Mouse (Mus musculus): ENCODE measurements around the gene Krt8.
A peak's percentile ranks its signal among the peaks of the same experiment; 100 is the strongest.

Krt8 gene

DNA sequence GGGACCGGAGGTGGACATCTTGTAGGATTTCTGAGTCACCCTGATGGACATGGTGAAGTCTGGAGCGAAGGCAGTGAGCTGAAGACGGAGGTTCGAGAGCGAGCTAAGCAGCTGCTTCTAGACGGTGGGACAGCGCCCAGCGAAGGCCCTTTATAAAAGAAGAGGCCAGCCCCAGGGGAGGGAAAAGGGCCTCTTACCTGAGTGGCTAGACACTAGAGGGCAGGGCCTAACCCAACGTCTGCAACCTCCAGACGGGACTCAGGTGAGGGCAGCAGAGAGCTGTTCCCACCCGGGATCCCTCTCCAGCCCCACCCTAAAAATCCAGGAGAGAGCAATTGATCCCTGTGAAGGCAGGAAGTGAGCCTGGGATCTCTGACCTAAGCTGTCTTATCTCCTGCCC is at the start of gene Krt8:
Gene Krt8, minus strand, starts transcription at position 294 of the 400 bp plus-strand sequence.
- no peak for DNase-seq (ENCODE audit: low spot score in 2 of 2)

DNA sequence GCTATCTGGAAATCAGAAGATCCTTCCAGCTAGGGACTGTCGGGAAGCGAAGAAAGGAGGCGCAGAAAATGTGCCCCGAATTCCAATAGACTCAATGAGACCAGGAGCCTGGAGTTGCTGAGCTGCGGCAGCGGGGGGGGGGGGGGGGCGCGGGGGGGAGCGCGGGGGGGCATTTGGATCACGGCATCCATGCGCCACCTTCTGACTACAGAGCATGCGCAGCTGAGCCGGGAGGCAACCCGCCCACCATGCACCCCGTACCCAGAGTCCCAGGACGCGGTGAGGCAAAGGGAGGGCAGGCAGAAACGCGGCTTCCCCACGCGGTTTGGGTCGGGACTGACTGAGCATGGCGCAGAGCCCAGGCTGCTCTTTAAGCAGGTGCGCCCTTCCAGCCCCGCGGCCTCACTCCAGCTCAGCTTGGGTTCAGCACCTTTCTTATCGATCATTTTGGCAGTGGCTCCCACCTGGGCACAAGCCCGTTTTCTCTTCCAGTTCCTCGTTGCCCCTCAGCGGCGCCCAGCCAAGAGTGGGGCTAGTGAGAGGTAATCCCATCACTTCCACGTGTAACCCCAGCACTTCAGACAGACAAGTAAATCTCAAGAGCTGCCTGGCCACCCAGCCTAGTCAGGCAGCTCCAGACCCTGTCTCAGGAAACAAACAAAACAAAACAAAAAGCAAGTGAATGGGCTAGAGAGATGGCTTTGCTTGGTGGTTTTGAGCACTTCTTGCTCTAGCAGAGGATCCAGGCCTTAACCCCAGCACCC is 47.8 kb upstream of the Krt8 start:
- DNase-seq (ENCODE audit: low spot score in 2 of 2): peak in 1 of 2 experiments; percentile 52

DNA sequence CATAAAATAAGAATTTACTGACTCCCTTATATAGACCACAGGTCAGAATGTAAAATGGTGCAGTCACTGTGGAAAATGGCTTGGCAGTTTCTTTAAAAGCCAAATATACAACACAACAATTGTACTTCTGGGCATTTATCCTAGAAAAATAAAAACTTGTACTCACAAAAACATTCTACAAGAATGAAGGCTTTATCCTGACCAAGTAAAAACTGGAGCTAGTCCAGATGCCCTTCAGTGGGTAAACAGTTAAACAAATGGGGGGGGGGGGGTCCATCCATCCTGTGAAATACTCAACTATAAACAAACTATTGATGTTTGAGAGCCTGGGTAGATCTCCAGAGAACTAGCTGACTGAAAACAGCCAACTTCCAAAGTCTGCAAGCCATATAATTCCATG is 45.6 kb upstream of the Krt8 start:
- no peak for DNase-seq (ENCODE audit: low spot score in 2 of 2)

DNA sequence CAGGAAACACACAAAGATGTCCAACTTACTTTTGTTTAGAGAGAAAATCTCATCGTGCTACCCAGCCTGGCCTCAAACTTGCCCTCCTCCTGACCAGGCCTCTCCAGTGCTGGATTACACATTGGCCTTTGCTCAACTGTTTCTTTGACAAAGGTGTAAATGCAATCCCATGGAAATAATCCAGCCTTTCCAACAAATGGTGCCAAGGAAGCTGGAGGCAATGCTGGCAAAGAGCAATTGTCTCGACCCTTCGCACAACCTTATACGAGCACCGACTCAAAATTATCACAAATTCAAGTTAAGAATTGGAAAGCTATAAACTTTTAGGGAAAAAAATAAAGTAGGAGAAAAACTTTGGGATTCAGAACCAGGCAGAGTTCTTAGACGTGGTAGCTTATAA is 43.7 kb upstream of the Krt8 start:
- DNase-seq (ENCODE audit: low spot score in 2 of 2): no peak

DNA sequence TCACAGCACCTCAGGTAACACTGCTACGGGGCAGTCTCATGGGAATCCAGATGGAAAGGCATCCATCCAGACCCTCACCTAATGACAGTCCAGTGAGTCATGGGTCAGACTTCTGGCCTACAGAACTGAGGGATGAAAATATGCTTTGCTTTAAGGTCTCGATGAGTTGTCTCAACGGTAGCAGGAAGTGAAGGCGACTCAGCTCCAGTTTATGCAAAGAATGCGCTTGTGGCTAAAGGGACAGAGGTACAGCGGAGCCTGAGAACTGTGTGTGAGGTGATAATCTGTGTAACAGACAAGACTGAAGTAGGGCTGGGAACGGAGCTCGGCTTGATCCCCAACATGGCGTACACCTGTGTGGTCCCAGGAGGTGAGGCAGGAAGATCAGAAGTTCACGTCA is 41.4 kb upstream of the Krt8 start:
- DNase-seq (ENCODE audit: low spot score in 2 of 2): no peak

DNA sequence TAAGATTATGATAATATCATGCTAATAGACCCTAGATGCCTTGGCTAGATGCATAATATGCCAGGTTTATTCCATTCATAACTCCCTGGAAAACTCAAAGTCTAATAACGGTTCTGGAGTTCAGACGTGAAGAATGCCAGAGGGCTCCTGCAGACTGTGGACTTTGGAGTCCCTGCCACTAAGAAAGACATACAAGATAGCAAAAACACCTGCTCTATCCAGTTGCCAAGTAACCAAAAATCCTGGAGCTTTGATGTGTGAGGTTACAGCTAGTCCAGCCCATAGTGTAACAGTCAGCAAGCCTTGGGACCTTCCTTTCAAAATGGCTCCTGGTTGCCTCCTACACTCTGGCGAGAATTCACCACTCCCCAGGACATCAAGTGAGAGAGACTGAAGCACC is 40.5 kb upstream of the Krt8 start:
- no peak for DNase-seq (ENCODE audit: low spot score in 2 of 2)

DNA sequence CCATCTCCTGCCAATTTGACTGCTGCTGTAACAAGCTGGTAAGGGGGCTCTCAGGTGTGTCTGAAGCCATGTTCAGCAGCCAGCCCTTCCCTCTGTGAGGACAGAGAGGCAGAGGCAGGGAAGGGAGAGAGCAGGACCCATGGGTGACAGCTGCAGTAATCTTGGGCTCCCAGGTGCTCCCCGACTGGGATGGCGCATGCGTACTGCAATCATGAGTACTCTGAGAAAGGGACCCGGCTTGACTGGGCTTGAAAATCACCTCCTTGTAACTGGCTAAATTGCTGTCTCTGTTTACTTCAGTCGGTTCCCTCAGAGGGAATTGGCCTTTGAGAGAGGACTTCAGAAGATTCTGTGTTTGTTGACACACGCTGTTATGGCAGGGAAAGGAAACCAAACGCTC is 37.7 kb upstream of the Krt8 start:
- DNase-seq (ENCODE audit: low spot score in 2 of 2): no peak

DNA sequence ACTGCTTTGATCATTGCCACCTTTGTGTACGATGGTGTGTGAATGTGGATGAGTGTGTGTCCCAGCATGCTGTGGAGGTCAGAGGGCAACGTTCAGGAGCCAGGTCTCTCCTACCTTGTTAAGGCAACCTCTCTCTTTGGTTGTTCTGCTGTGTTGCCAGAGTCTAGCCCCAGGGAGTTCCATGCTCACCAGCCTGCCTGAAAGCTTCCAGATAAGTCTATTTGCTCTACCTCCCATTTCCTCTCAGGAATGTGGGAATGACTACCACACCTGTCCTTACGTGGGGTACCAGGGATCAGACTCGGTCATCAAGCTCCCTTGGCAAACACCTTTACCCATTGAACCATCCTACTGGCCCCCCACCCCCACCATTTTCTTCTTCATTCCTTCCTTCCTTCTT is 36.0 kb upstream of the Krt8 start:
- no peak for DNase-seq (ENCODE audit: low spot score in 2 of 2)

DNA sequence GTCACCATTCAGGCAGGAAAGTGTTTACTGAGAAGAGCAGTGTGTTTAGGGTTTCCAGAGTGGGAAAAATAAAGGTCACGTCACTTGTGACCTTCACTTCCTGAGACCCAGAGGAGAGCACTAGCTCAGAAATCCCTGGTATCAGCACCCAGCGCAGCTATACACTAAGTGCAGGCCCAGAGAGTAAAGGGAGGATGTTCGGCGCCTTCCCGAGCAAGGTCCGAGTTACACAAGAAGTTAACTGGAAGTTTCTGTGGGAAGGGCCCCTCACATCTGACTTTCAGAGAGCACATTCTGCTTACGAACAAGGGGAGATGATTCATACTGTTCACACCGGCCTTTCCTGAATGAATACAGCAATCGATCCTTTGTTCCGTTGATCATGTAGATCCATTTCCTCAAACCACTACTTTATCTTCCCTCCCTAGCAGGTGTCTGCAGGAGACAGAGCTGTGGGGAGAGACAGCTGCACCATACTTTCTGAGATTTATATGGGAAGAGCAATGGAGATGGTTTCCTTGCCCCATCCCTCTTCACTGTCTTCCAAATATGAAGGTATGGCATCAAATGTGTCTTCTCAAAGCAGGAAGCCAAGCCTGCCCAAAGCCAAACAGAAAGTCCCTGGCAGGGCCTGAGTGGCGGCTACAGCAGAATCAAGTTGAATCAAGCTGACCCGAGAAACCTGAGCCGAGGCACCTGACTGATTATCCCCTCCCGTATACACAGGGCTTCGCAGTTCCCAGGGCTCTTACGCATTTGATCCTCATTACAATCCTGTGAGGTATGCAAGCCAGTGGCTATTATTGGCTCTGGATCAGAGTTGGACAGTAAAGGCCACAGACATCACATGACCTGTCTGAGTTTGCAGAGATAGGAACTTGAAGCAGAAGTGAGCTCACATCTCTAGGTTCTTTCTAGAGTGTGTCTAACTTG is 30.1 kb upstream of the Krt8 start:
- no peak for DNase-seq (ENCODE audit: low spot score in 2 of 2)

DNA sequence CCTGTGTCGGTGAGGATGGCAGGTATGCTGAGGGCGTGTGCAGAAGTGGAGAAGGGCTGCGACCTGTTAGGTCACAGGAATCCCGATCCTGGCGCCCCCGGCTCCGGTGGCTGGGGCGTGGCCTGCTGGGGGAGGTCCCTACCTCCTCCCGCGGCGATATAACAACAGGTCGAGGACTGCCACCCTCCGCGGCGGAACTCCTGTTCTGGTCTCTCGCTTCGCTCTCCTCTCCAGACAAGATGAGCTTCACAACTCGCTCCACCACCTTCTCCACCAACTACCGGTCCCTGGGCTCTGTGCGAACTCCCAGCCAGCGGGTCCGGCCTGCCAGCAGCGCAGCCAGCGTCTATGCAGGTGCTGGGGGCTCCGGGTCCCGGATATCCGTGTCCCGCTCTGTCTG is 23.8 kb upstream of the Krt8 start, which contains the start of gene Krt18:
Gene Krt18, plus strand, starts transcription at position 141 of the 400 bp plus-strand sequence.
- no peak for DNase-seq (ENCODE audit: low spot score in 2 of 2)

DNA sequence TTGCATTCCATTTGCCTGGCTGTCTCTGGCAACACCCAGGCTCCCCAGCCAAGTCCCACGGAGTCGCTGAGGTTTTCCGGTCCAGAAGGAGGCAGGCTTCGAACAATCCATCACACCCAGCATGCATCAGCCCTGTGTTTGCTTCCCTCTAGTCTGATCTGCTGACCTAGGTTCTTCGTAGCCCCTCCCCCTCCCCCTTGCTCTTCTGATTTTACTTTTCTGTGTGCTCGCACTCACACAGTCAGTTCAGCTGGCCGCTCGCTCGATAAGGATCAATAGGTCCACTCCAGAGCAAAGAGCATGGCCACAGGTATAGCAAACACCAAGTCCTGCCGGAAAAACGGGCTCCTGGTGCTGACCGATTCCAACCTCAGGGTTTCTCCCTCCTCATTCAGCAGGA is 22.1 kb upstream of the Krt8 start:
- DNase-seq (ENCODE audit: low spot score in 2 of 2): no peak

DNA sequence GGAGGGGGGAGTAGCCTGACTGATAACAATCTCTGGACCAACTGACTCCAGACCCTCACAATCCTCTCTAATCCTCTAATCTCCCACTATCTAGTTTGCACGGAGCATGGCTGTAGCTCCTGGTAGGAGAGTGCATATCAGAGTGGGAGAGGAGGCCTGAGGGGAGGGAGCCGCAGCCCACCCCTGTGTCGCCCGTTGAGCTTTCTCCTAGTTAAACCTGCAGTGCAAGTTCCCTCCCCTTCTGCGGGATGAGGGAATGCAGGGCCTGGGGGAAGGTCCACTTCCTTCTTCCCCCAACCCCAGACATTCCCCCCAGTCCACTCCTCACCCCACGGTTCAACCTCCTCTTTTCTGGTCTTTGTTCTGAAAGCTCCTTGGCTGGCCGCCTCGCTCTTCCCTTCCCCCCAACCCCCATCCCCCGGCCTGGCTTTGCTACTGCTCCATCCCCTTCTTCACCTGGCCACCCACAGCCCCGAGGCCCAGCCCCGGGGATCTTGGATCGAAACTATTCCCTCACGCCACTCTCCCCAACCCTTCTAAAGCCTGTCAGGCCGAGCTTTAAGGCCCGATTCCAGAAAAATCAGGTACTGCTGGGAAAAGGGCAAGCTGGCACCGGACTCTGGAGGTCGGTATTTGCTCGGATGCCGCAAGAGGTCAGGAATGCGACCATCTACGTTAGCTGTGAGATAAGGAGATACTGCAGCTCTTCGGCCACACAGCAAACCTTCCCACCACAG is 21.0 kb upstream of the Krt8 start:
- no peak for DNase-seq (ENCODE audit: low spot score in 2 of 2)

DNA sequence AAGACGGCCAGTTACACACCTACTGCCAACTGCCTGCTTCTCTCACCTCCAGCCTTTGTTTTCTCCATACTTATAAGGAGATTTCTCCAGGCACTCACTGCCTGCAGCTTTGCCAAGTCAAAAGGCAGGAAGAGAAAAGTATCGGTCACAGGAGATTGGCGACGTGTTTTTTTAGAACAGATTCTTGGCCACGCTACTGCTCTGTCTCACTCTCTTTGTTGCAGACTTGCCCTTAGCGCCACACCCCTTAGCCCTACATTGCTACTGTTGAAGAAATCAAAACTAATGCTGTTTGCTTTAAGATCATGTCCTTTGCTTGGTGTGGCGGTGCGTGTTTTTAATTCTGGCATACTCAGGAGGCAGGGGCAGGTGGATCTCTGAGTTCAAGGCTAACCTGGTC is 19.6 kb upstream of the Krt8 start:
- DNase-seq (ENCODE audit: low spot score in 2 of 2): no peak

DNA sequence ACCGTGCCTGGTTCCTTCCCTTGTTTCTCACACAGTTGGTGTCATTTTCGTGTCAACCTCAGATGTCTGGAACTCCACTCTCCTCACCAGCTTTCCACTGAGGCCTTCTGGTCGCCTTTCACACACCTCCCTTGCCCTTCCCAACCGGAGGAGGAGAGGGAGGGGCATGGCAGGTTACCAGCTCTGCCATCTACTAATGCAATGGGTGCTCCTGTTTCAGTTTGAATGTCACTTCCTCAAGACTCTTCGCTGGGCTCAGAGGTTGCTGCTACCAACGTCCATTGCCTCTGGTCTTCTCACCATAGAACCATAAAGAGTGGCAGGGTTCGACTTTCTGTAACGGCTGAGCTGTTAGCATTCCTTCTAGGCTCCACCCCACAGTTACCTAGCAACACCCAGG is 18.2 kb upstream of the Krt8 start:
- DNase-seq (ENCODE audit: low spot score in 2 of 2): no peak

DNA sequence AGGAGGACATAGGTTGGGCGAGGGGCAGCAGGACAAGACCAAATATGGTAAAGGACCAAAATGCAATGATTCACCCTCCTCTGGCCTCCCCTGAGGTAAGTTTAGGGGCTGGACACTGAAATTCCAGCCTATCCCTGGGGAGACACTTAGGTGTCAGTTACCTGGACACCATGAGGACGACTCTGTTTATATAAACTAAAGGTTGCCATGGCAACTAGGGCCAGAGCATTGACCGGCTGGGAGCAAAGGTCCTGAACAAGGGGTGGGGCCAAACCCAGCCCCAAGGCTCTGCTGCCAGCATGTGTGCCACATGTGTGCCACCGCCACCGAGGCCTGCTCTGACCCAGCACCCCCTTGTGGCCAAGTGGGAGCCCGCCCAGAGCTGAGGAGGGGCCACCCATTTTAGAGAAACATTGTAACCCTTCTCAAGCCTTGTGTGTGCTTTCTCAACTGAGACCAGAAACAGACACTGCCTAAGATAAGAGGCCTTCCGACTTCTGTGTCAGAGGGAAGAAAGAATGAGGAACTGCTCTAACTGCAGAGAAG is 13.7 kb upstream of the Krt8 start:
- no peak for DNase-seq (ENCODE audit: low spot score in 2 of 2)

DNA sequence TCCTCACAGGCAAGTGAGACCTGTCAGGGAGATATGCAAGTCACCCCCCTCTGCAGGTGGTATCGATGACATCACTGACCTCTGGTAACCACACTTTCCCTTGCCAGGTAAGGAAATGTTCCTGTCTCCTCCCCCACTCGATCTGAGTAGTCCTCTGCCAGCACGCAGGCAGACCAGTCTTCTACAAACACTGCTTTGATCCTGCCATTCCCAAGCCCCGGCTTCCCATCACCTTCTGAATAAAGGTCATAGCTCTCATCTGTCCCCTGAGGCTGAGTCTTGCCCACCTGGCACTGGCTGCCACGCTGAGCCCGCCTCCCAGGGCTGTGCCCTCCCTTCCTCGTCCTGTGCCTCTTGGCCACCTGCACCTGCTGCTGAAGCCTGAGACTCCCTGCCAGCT is 12.5 kb upstream of the Krt8 start:
- DNase-seq (ENCODE audit: low spot score in 2 of 2): no peak

DNA sequence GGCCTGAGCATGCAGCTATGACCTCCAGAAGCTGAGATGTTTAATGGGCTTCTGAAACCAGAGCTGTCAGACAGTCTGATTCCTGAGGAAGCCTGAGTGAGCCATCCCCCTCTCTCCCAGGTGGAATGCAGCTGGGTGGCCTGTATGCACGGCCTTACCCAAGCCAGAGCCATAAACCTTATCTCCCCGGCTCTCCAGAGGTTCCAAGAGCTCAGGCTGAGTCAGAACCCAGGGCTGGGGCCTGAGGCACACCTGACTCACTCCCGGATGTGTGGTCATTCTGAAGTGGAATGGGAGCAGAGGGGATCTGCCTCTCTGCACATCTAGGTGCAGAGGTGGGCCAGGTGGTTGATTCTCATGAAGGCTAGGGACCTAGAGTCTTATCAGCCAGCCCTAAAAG is 11.8 kb upstream of the Krt8 start:
- no peak for DNase-seq (ENCODE audit: low spot score in 2 of 2)

DNA sequence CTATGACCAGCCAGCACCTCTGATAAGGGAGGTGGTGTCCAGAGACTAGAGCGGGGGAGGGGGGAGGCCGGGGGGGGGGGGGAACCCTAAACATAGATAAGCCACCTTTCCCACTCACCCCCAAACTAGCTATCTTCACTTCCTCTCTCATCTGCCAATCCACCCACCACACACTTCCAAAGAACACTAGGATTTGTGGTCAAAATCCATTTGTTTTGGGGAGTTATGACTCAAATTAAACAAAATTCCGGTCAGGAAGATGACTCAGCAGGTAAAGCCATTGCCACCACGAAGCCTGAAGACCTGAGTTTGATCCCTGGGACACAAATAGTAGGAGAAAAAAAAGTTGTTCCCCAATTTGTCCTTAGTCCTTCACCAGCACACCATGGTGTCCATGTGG is 10.6 kb upstream of the Krt8 start:
- no peak for DNase-seq (ENCODE audit: low spot score in 2 of 2)

DNA sequence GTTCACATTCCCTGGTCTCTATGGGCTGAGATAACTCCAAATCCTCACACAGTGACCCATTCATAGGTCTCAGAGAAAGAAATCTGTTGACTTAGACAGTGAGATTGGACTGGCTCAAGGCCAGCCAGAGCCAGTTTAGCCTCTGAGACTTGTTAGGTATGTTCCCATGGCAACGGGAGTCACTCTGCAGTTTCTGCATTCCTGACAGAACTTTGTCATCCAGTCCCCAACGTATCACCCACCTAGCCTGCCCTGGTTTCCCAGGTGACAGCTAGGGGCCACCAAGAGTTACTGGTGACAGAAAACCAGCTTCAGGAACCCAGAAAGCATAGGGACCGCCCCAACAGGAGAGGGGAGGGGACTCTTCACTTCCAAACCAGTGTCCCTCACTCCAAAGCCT is 9.4 kb upstream of the Krt8 start:
- peak in 1 of 2 experiments; percentile 8 for DNase-seq (ENCODE audit: low spot score in 2 of 2)

DNA sequence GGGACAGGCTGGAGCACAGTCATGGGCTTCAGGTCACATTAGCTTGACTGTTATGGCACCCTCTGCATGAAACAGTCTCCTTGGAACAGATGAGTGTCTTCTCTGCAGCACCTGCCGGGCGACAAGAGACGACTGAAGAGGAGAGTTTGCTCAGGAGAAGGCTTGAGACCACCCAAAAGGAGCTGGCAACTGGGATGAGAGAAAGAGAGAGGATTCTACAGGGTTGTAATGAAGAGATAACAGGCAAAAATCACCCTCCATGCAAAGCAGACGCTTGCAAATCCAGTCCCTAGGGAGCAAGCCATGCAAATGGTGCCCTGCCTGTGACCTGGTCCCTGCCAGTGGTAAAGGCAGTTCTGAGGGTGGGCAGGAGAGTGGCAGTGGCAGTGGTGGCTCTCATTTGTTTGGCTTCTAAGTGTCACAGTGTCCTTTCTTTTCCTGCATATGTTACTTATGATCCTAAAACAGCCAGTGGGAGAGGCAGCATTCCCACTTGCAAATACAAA is 8.0 kb upstream of the Krt8 start:
- DNase-seq (ENCODE audit: low spot score in 2 of 2): no peak

DNA sequence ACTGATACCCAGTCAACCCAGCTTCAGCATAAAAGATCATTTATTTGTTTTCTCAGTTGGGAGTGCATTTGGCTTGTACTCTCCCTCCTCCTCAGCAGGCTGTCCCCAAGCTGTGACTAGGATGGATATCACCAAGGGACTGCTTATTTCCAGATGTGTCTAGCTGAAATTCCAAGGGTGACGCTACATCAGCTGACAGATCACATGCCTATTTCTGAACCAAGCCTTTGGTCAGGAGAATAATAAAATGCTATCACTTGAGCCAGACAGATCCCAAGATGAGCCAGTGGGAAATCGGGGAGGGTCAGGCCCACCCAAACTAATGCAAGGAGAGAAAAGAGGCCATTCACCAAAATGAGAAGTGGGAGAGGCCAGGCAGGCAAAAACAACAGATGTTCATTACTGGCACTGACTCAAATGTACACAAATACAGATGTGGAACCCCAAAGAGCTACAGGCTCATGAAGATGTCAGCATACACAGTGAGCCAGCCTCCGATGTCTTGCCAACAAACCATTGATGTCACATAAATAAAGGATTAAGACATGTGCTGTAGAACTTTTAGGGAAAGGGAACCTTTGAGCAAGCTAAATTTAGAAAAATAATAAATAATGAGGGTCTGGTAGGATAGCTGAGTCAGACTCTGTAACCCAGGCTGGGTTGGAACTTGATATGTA is 6.4 kb upstream of the Krt8 start:
- DNase-seq (ENCODE audit: low spot score in 2 of 2): no peak
